Mouse (Mus musculus) liver, adult 2 months (tissue): ENCODE measurements around the gene Ralgps1. TPM values are rescaled to one million over a fixed set of nuclear protein-coding genes. Genes with fewer than 3 reads are reported as not detected.

Experiments used
- DNase-seq: peaks from one replicate; pipeline ENCODE4 v3.0.0-alpha.2; 2011; ENCODE audit warnings: low read depth, low spot score; ENCODE audit errors: extremely low read depth
- H3K27ac ChIP-seq: fragments of 200-500 bp; replicated peaks from 2 replicates; pipeline ENCODE4 v1.5.1; 2012; ENCODE audit warnings: low read depth, mild to moderate bottlenecking, control low read depth, inconsistent platforms, low read length; ENCODE audit not compliant: insufficient read depth
- H3K27me3 ChIP-seq: fragments of 200-500 bp; 2 replicates; pipeline ENCODE4 v1.6.1; 2012; ENCODE audit warnings: mild to moderate bottlenecking, moderate library complexity, low read length, inconsistent platforms; ENCODE audit not compliant: control insufficient read depth, insufficient read depth
- H3K36me3 ChIP-seq: fragments of 200-500 bp; 2 replicates; pipeline ENCODE4 v1.6.1; 2012; ENCODE audit warnings: low read length, inconsistent platforms; ENCODE audit not compliant: control insufficient read depth, insufficient read depth
- H3K4me1 ChIP-seq: fragments of 200-500 bp; 2 replicates; pipeline ENCODE4 v1.6.1; 2011; ENCODE audit warnings: low read length; ENCODE audit not compliant: control insufficient read depth, insufficient read depth
- H3K4me3 ChIP-seq: fragments of 200-500 bp; 2 replicates; pipeline ENCODE4 v1.5.1; 2011; ENCODE audit warnings: low read depth, mild to moderate bottlenecking, control low read depth, low read length, moderate library complexity; ENCODE audit not compliant: insufficient read depth
- H3K79me2 ChIP-seq: fragments of 200-500 bp; 2 replicates; pipeline ENCODE4 v1.6.1; 2012; ENCODE audit warnings: inconsistent platforms, mild to moderate bottlenecking, low read length, moderate library complexity; ENCODE audit not compliant: control insufficient read depth, insufficient read depth
- H3K9ac ChIP-seq: fragments of 200-500 bp; 2 replicates; pipeline ENCODE4 v1.6.1; 2012; ENCODE audit warnings: low read depth, mild to moderate bottlenecking, control low read depth, inconsistent platforms, low read length
- CTCF ChIP-seq: fragments of 200-500 bp; IDR thresholded peaks from 2 replicates; pipeline ENCODE4 v1.5.1; 2011; ENCODE audit warnings: low read depth, low read length, control low read depth
- POLR2A ChIP-seq: fragments of 200-500 bp; IDR thresholded peaks from 2 replicates; pipeline ENCODE4 v1.6.1; 2011; ENCODE audit warnings: low read length, control low read depth; ENCODE audit not compliant: insufficient read depth; ENCODE audit errors: extremely low read depth
- WGBS: fragments of 180-500 bp; shearing (Covaris S2); methylation state at CpG from one replicate; pipeline ENCODE4 v1.1.7; 2018; 5-methylcytosine and 5-hydroxymethylcytosine counted together
- polyA plus RNA-seq: library from polyadenylated mRNA; depleted of rRNA; stranded (reverse); fragments of >200 nt; gene quantifications from 2 replicates; pipeline ENCODE4 v1.2.3, GENCODE M21; 2012
- total RNA-seq: library from RNA; depleted of rRNA; stranded (reverse); fragments of >200 nt; gene quantifications from 2 replicates; pipeline ENCODE4 v1.2.3, GENCODE M21; 2014

Gene Ralgps1
- total and polyA plus RNA-seq, 2 experiments = 2.6 to 3.3 TPM

DNA sequence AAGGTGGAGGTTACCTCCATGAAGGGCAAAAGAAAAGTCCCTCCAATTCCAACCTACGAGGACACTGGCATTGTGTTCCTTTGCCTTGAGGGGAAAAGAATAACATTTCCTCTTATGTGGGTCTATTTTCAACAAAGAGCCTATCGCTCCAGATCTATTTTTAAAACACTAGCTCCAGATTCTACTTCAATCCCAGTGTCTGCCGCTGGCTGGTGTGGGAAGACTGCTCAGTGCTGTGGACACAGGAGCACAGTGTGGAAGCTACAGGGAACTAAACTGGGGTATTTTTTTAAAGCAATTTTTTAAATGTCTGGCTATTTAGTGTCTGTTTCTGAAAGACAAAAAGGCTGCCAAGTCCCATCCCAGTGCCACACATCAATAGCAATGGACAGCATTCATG, 105.5 kb downstream of the Ralgps1 start:
- Histone ChIP-seq H3K27ac (no peak overlapping the region), H3K79me2 (no peaks in the 10 kb centered on the region), H3K36me3 (no peaks in the 10 kb centered on the region; the same call in 1 of the 2 replicates), H3K27me3 (no peaks in the 10 kb centered on the region), H3K4me1 (peaks cover 1% of the 10 kb centered on the region), H3K4me3 (no peak overlapping the region), H3K9ac (no peak overlapping the region)
- 81% methylated on average over 3 of the region's 3 CpGs for WGBS
- TF ChIP-seq CTCF = no peak
- no peak for TF ChIP-seq POLR2A
- DNase-seq = no peak

DNA sequence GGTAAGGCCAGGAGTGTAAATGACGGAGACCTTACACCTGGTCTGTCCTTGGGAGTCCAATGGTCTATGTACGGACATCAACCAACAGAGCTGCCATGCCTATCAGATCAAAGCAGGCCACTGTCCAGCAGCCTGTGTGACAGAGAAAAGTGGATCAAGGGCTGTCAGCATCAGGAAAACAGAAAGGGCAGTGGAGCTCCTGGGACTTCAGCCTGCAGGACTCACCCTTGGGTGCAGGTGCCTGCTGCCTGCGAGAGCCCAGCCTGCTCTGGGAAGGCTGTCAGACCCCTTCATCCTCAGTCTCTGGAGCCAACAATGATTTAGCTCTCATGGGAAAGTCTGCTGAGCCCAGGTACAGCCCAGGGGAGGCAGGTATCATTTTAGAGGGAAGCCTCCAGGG, 109.8 kb downstream of the Ralgps1 start:
- TF ChIP-seq POLR2A = no peak
- no peak for TF ChIP-seq CTCF

GRCm38 (mm10) chr2:33260772-33261171, 110.5 kb downstream of the Ralgps1 start:
- 97% methylated on average over 8 of the region's 8 CpGs for whole genome bisulfite sequencing

More for the DNA sequence above, 109.8 kb downstream of the Ralgps1 start:
- Histone ChIP-seq H3K79me2 (no peaks in the 10 kb centered on the region), H3K4me1 (peaks cover 6% of the 10 kb centered on the region), H3K36me3 (no peaks in the 10 kb centered on the region; the same call in 1 of the 2 replicates), H3K27me3 (no peaks in the 10 kb centered on the region), H3K9ac (no peak overlapping the region), H3K4me3 (no peak overlapping the region), H3K27ac (no peak overlapping the region)
- 89% methylated on average over 3 of the region's 3 CpGs for WGBS
- DNase-seq = no peak

GRCm38 (mm10) chr2:33256769-33257537, 114.3 kb downstream of the Ralgps1 start:
- Histone ChIP-seq H3K4me1 (peaks cover 6% of the 10 kb centered on the region), H3K79me2 (no peaks in the 10 kb centered on the region), H3K36me3 (no peaks in the 10 kb centered on the region), H3K27ac (peak overlapping the region; percentile 18; the same call in 1 of the 2 replicates), H3K4me3 (no peak overlapping the region), H3K27me3 (no peaks in the 10 kb centered on the region), H3K9ac (no peak overlapping the region)
- no peak for TF ChIP-seq POLR2A
- no peak for TF ChIP-seq CTCF
- peak; percentile 76 for DNase-seq
- WGBS = 81% methylated on average over 3 of the region's 3 CpGs

More at GRCm38 (mm10) chr2:33260772-33261171, 110.5 kb downstream of the Ralgps1 start:
- Histone ChIP-seq H3K27me3 (no peaks in the 10 kb centered on the region), H3K9ac (no peak overlapping the region), H3K36me3 (no peaks in the 10 kb centered on the region; the same call in 1 of the 2 replicates), H3K4me3 (no peak overlapping the region), H3K27ac (no peak overlapping the region), H3K4me1 (peaks cover 6% of the 10 kb centered on the region), H3K79me2 (no peaks in the 10 kb centered on the region)
- TF ChIP-seq POLR2A (no peak), CTCF (no peak)
- no peak for DNase-seq

- H3K27me3 ChIP-seq = no peaks in the 10 kb centered on the region
- H3K4me1 ChIP-seq = peaks cover 10% of the 10 kb centered on the region
- H3K36me3 ChIP-seq = no peaks in the 10 kb centered on the region
- no peak overlapping the region for H3K27ac ChIP-seq
- WGBS = 86% methylated on average over 9 of the region's 9 CpGs
- H3K9ac ChIP-seq = no peak overlapping the region
- TF ChIP-seq CTCF = no peak
- no peak for TF ChIP-seq POLR2A
- no peak overlapping the region for H3K4me3 ChIP-seq
- no peaks in the 10 kb centered on the region for H3K79me2 ChIP-seq
- no peak for DNase-seq
Observed at GRCm38 (mm10) chr2:33254318-33254985, 116.8 kb downstream of the Ralgps1 start.
